Mouse (Mus musculus) thymus, adult 2 months (tissue): ENCODE results near the gene 1700067K01Rik. TPM values are rescaled to one million over a fixed set of nuclear protein-coding genes. Genes with fewer than 3 reads are reported as not detected.
"Not testable (repeated sequence)": the region's sequence is repeated elsewhere in the genome, so short reads cannot be mapped to it uniquely, and the experiment has no call there.

ENCODE experiments used
- DNase-seq: peaks from one replicate; pipeline ENCODE4 v3.0.0; 2021
- H3K27ac ChIP-seq: fragments of 200-500 bp; 2 replicates; pipeline ENCODE4 v1.5.1; 2012; ENCODE audit warnings: low read length, control low read depth; ENCODE audit not compliant: control insufficient read depth, insufficient read depth
- H3K27me3 ChIP-seq: fragments of 200-500 bp; 2 replicates; pipeline ENCODE4 v1.6.1; 2012; ENCODE audit warnings: mild to moderate bottlenecking, low read length, moderate library complexity, mixed read lengths; ENCODE audit not compliant: control insufficient read depth, insufficient read depth
- H3K36me3 ChIP-seq: fragments of 200-500 bp; 2 replicates; pipeline ENCODE4 v1.6.1; 2012; ENCODE audit warnings: mild to moderate bottlenecking, low read length, moderate library complexity; ENCODE audit not compliant: control insufficient read depth, insufficient read depth
- H3K4me1 ChIP-seq: fragments of 200-500 bp; replicated peaks from 2 replicates; pipeline ENCODE4 v1.6.1; 2012; ENCODE audit warnings: low read length; ENCODE audit not compliant: control insufficient read depth, insufficient read depth
- H3K4me3 ChIP-seq: fragments of 200-500 bp; 2 replicates; pipeline ENCODE4 v1.5.1; 2012; ENCODE audit warnings: mild to moderate bottlenecking, low read length, control low read depth, moderate library complexity; ENCODE audit not compliant: control insufficient read depth, insufficient read depth
- CTCF ChIP-seq: fragments of 200-500 bp; IDR thresholded peaks from 2 replicates; pipeline ENCODE4 v1.5.1; 2012; ENCODE audit warnings: mild to moderate bottlenecking, control low read depth, low read length, moderate library complexity, borderline replicate concordance; ENCODE audit not compliant: control insufficient read depth, poor library complexity, insufficient read depth; ENCODE audit errors: extremely low read depth
- POLR2A ChIP-seq: fragments of 200-500 bp; IDR thresholded peaks from 2 replicates; pipeline ENCODE4 v1.6.1; 2012; ENCODE audit warnings: mild to moderate bottlenecking, low read length, control low read depth, moderate library complexity; ENCODE audit not compliant: control insufficient read depth, poor library complexity, insufficient read depth; ENCODE audit errors: extremely low read depth
- WGBS: fragments of 180-500 bp; shearing (Covaris S2); methylation state at CpG from one replicate; pipeline ENCODE4 v1.1.7; 2018; 5-methylcytosine and 5-hydroxymethylcytosine counted together
- polyA plus RNA-seq: library from polyadenylated mRNA; depleted of rRNA; stranded (reverse); fragments of >200 nt; gene quantifications from 2 replicates; pipeline ENCODE4 v1.2.3, GENCODE M21; 2012

1700067K01Rik gene
- polyA plus RNA-seq, 1 experiment, result 1.1 TPM

GRCm38 (mm10) chr8:84002957-84003611 lies 1.8 kb downstream of the 1700067K01Rik start:
- WGBS, result 87% methylated on average over 12 of the region's 12 CpGs
- DNase-seq, result no peak
- no peak for TF ChIP-seq POLR2A
- Histone ChIP-seq H3K36me3 (no peaks in the 10 kb centered on the region), H3K27ac (no peak overlapping the region), H3K27me3 (no peaks in the 10 kb centered on the region), H3K4me3 (no peak overlapping the region), H3K4me1 (peaks cover 39% of the 10 kb centered on the region)

- WGBS, result 81% methylated on average over 6 of the region's 6 CpGs
- peaks cover 37% of the 10 kb centered on the region for H3K4me1 ChIP-seq
These were observed 2.4 kb downstream of the 1700067K01Rik start for GRCm38 (mm10) chr8:84003612-84004246.

GRCm38 (mm10) chr8:84004533-84005201 lies 3.4 kb downstream of the 1700067K01Rik start:
- H3K27me3 ChIP-seq, result no peaks in the 10 kb centered on the region
- peak overlapping the region; percentile 84 for H3K27ac ChIP-seq
- 0 out of 2 replicates have a peak, but pooled peaks have one; percentile 36 for TF ChIP-seq CTCF
- TF ChIP-seq POLR2A, result 0 out of 2 replicates have a peak, but pooled peaks have one; percentile 16
- peak; percentile 95 for DNase-seq
- 1% methylated on average over 30 of the region's 30 CpGs for WGBS
- no peaks in the 10 kb centered on the region for H3K36me3 ChIP-seq
- H3K4me1 ChIP-seq, result peaks cover 28% of the 10 kb centered on the region
- H3K4me3 ChIP-seq, result peak overlapping the region; percentile 67

More at GRCm38 (mm10) chr8:84003612-84004246, 2.4 kb downstream of the 1700067K01Rik start:
- no peaks in the 10 kb centered on the region for H3K36me3 ChIP-seq
- H3K27ac ChIP-seq, result no peak overlapping the region
- TF ChIP-seq CTCF (no peak), POLR2A (no peak)
- H3K27me3 ChIP-seq, result no peaks in the 10 kb centered on the region
- no peak overlapping the region for H3K4me3 ChIP-seq
- no peak for DNase-seq

- H3K27ac ChIP-seq, result not testable (repeated sequence)
These were observed 4.2 kb downstream of the 1700067K01Rik start for GRCm38 (mm10) chr8:84005502-84005901.

GRCm38 (mm10) chr8:84008362-84008761 lies 7.1 kb downstream of the 1700067K01Rik start:
- Histone ChIP-seq H3K4me1 (peaks cover 32% of the 10 kb centered on the region), H3K27ac (no peak overlapping the region), H3K4me3 (no peak overlapping the region), H3K27me3 (peaks cover 16% of the 10 kb centered on the region; the same call in 1 of the 2 replicates), H3K36me3 (no peaks in the 10 kb centered on the region)
- no peak for DNase-seq
- TF ChIP-seq POLR2A, result no peak
- TF ChIP-seq CTCF, result no peak
- 87% methylated on average over 7 of the region's 7 CpGs for WGBS

More at GRCm38 (mm10) chr8:84005502-84005901, 4.2 kb downstream of the 1700067K01Rik start:
- H3K36me3 ChIP-seq, H3K4me3 ChIP-seq, DNase-seq, H3K27me3 ChIP-seq: not testable (repeated sequence)
- WGBS, result 98% methylated on average over 7 of the region's 7 CpGs
- peaks cover 26% of the 10 kb centered on the region for H3K4me1 ChIP-seq

- Histone ChIP-seq H3K36me3 (no peaks in the 10 kb centered on the region), H3K4me1 (peaks cover 25% of the 10 kb centered on the region), H3K27ac (no peak overlapping the region), H3K4me3 (no peak overlapping the region), H3K27me3 (peaks cover 16% of the 10 kb centered on the region; the same call in 1 of the 2 replicates)
- DNase-seq, result peak; percentile 80
- 2% methylated on average over 11 of the region's 11 CpGs for WGBS
- TF ChIP-seq POLR2A (no peak), CTCF (peak; percentile 96)
These were observed 8.6 kb downstream of the 1700067K01Rik start for GRCm38 (mm10) chr8:84009876-84010275.
